Mouse (Mus musculus): ENCODE results near the gene Tgfbr3. TPM values are rescaled to one million over a fixed set of nuclear protein-coding genes. Genes with fewer than 3 reads are reported as not detected.

Gene Tgfbr3
- polyA plus RNA-seq, 1 experiment from 2014 or later: 2.2 TPM

Other genes with a start within 250 kb of the Tgfbr3 start
- 1.3 and 2.0 TPM in 2 replicates for gene Brdt, start 41.5 kb upstream of the Tgfbr3 start, polyA plus RNA-seq (2015; fragmentation: Nextera tagmentation; extraction: Ambion mirVana)
- gene Ephx4, start 113.1 kb upstream of the Tgfbr3 start, polyA plus RNA-seq (2015; fragmentation: Nextera tagmentation; extraction: Ambion mirVana): 8.0 and 10.5 TPM in 2 replicates
- not detected in 2 replicates for gene Lpcat2b, start 141.9 kb upstream of the Tgfbr3 start, polyA plus RNA-seq (2015; fragmentation: Nextera tagmentation; extraction: Ambion mirVana)
- 31.5 and 34.4 TPM in 2 replicates for gene Btbd8, start 148.4 kb upstream of the Tgfbr3 start, polyA plus RNA-seq (2015; fragmentation: Nextera tagmentation; extraction: Ambion mirVana)
- 0.32 and 0.68 TPM in 2 replicates for gene Gm42669, start 218.0 kb upstream of the Tgfbr3 start, polyA plus RNA-seq (2015; fragmentation: Nextera tagmentation; extraction: Ambion mirVana)
- 0.22 and 0.25 TPM in 2 replicates for gene 1700028K03Rik, start 245.1 kb upstream of the Tgfbr3 start, polyA plus RNA-seq (2015; fragmentation: Nextera tagmentation; extraction: Ambion mirVana)

Measured in forebrain, embryonic 16.5 days (tissue).